8 mouse cellular contexts compared by ENCODE assay signal in genomic region chrX:36873765-36874164, GRCm38 (mm10). TPM values are rescaled to one million over a fixed set of nuclear protein-coding genes. Genes with fewer than 3 reads are reported as not detected.
A peak's percentile ranks its signal among the peaks of the same experiment; 100 is the strongest.
DNase-seq lines count a peak whose midpoint lies in the region; ATAC-seq lines count a peak whose summit lies in the region.

Gene Ube2a (plus strand): TSS chrX:36873900.
Gene C330007P06Rik (minus strand): TSS chrX:36874111.

- WGBS in kidney, embryonic 14.5 days = 34% methylated on average over 8 of the region's 8 CpGs
- WGBS in hindbrain, embryonic 16.5 days = 17% methylated on average over 8 of the region's 8 CpGs

- H3K4me2 ChIP-seq in kidney, embryonic 14.5 days (replicated peaks; ENCODE audit: low read depth, low read length) = peak within 1 kb of the TSS; percentile 50
- peak within 1 kb of the TSS; percentile 64 for H3K4me2 ChIP-seq in hindbrain, embryonic 16.5 days (ENCODE audit: low read length)

- no peaks in the 10 kb centered on the region for H3K27me3 ChIP-seq in kidney, embryonic 14.5 days (ENCODE audit: control insufficient read depth, insufficient read depth, low read length)
- H3K27me3 ChIP-seq in hindbrain, embryonic 16.5 days (replicated peaks; ENCODE audit: control insufficient read depth, insufficient read depth, low read length) = no peaks in the 10 kb centered on the region

- peak within 1 kb of the TSS; percentile 78 for H3K9ac ChIP-seq in kidney, embryonic 14.5 days (ENCODE audit: low read depth, low read length)
- peak within 1 kb of the TSS; percentile 79 for H3K9ac ChIP-seq in hindbrain, embryonic 16.5 days (ENCODE audit: low read depth, low read length)

- DNase-seq in kidney, postnatal 14 days = no peak
- no peak for DNase-seq in adrenal gland, adult 2 months
- DNase-seq in gastrocnemius, adult 18-20 months (ENCODE audit: low spot score) = no peak
- DNase-seq in testis, postnatal 10 days (ENCODE audit: low spot score) = no peak
- DNase-seq in frontal cortex, postnatal 14 days (ENCODE audit: low spot score in 2 of 2) = no peak

- peak within 1 kb of the TSS; percentile 69; the same call in 1 of the 2 replicates for H3K27ac ChIP-seq in kidney, embryonic 14.5 days (ENCODE audit: low read depth, low read length)
- peak within 1 kb of the TSS; percentile 72 for H3K27ac ChIP-seq in hindbrain, embryonic 16.5 days (ENCODE audit: low read depth, low read length)

- peak; percentile 37; the same call in 1 of the 2 replicates for ATAC-seq in kidney, embryonic 14.5 days (ENCODE audit: low FRiP score, low TSS enrichment)
- ATAC-seq in hindbrain, embryonic 16.5 days = peak; percentile 31; the same call in 1 of the 2 replicates
- no peak; the same call in 1 of the 2 replicates for ATAC-seq in megakaryocyte, adult 5-6 weeks (ENCODE audit: poor library complexity, severe bottlenecking)

- no peaks in the 10 kb centered on the region for H3K4me1 ChIP-seq in kidney, embryonic 14.5 days (ENCODE audit: control insufficient read depth, insufficient read depth, low read length)
- peaks cover 3% of the 10 kb centered on the region; the same call in 1 of the 2 replicates for H3K4me1 ChIP-seq in hindbrain, embryonic 16.5 days (ENCODE audit: control insufficient read depth, insufficient read depth, low read depth, low read length)

- peak within 1 kb of the TSS; percentile 67 for H3K4me3 ChIP-seq in kidney, embryonic 14.5 days (ENCODE audit: low read length)
- peak within 1 kb of the TSS; percentile 73 for H3K4me3 ChIP-seq in hindbrain, embryonic 16.5 days (ENCODE audit: low read length)

- H3K9me3 ChIP-seq in kidney, embryonic 14.5 days (ENCODE audit: control insufficient read depth, low read length) = no peaks in the 10 kb centered on the region
- peaks cover 2% of the 10 kb centered on the region; the same call in 1 of the 2 replicates for H3K9me3 ChIP-seq in hindbrain, embryonic 16.5 days (ENCODE audit: control insufficient read depth, low read length)

- H3K36me3 ChIP-seq in kidney, embryonic 14.5 days (ENCODE audit: control insufficient read depth, insufficient read depth, low read length) = no peaks in the 10 kb centered on the region
- no peaks in the 10 kb centered on the region for H3K36me3 ChIP-seq in hindbrain, embryonic 16.5 days (ENCODE audit: control insufficient read depth, insufficient read depth, low read length)

RNA-seq across cellular contexts. Expression of gene Ube2a, which starts in this region (rescaled TPM):
- polyA plus RNA-seq in kidney, embryonic 14.5 days (2014; fragmentation: Nextera tagmentation; extraction: Ambion mirVana) = 114 and 127 TPM in 2 replicates
- total RNA-seq in adrenal gland, adult 2 months (2021) = 10 to 100 TPM; 66.8 to 74.4 TPM
- 33.2 and 38.6 TPM in 2 replicates for polyA plus RNA-seq in adrenal gland, adult 2 months (2012; rRNA removed)
- 10 to 100 TPM; 39.5 to 42.1 TPM for total RNA-seq in gastrocnemius, adult 18-20 months (2021)
- 117 and 118 TPM in 2 replicates for polyA plus RNA-seq in hindbrain, embryonic 16.5 days (2015; fragmentation: Nextera tagmentation; extraction: Ambion mirVana)
- total RNA-seq in megakaryocyte, adult 5-6 weeks (2015) = 97.6 and 104 TPM in 2 replicates
- 19.8 and 22.7 TPM in 2 replicates for total RNA-seq in megakaryocyte, adult 5-6 weeks (2017)

RNA-seq across cellular contexts. Expression of gene C330007P06Rik, which starts in this region (rescaled TPM):
- 24.7 and 38.1 TPM in 2 replicates for polyA plus RNA-seq in kidney, embryonic 14.5 days (2014; fragmentation: Nextera tagmentation; extraction: Ambion mirVana)
- total RNA-seq in adrenal gland, adult 2 months (2021) = 10 to 100 TPM; 47.8 to 56.8 TPM
- 8.8 and 10.1 TPM in 2 replicates for polyA plus RNA-seq in adrenal gland, adult 2 months (2012; rRNA removed)
- 10 to 100 TPM; 10.3 to 10.7 TPM for total RNA-seq in gastrocnemius, adult 18-20 months (2021)
- 22.9 and 24.6 TPM in 2 replicates for polyA plus RNA-seq in hindbrain, embryonic 16.5 days (2015; fragmentation: Nextera tagmentation; extraction: Ambion mirVana)
- 23.8 and 25.9 TPM in 2 replicates for total RNA-seq in megakaryocyte, adult 5-6 weeks (2015)
- 51.9 and 59.1 TPM in 2 replicates for total RNA-seq in megakaryocyte, adult 5-6 weeks (2017)
